Mouse (Mus musculus) lung, postnatal 14 days (tissue): Measurements from ENCODE around the gene Zfp628.
A peak's percentile ranks its signal among the peaks of the same experiment; 100 is the strongest.

ENCODE experiments used
- DNase-seq: peaks from one replicate; pipeline ENCODE4 v3.0.0; 2021

Gene Zfp628

GRCm38 (mm10) chr7:4919096-4919495 lies 4.1 kb downstream of the Zfp628 start:
- no peak for DNase-seq

GRCm38 (mm10) chr7:4919971-4920370 lies 5.0 kb downstream of the Zfp628 start:
- DNase-seq = no peak

GRCm38 (mm10) chr7:4920496-4920895 lies 5.5 kb downstream of the Zfp628 start:
- DNase-seq = no peak

GRCm38 (mm10) chr7:4920976-4921823 lies 6.2 kb downstream of the Zfp628 start:
- DNase-seq = no peak

- DNase-seq = no peak
These were observed 6.9 kb downstream of the Zfp628 start, which contains the start of gene Nat14 for GRCm38 (mm10) chr7:4921824-4922482. Nat14 (plus strand) TSS chr7:4922028.

GRCm38 (mm10) chr7:4922508-4922907 lies 7.5 kb downstream of the Zfp628 start:
- peak; percentile 59 for DNase-seq

- DNase-seq = no peak
These were observed 8.0 kb downstream of the Zfp628 start for GRCm38 (mm10) chr7:4922931-4923565.

- peak; percentile 41 for DNase-seq
These were observed 8.8 kb downstream of the Zfp628 start for GRCm38 (mm10) chr7:4923586-4924364.

- DNase-seq = no peak
These were observed 9.5 kb downstream of the Zfp628 start for GRCm38 (mm10) chr7:4924483-4924882.

- DNase-seq = peak; percentile 50
These were observed 9.9 kb downstream of the Zfp628 start for GRCm38 (mm10) chr7:4924891-4925301.

GRCm38 (mm10) chr7:4925441-4926381 lies 10.7 kb downstream of the Zfp628 start, which contains the start of gene Ssc5d:
Ssc5d (plus strand) TSS chr7:4925785.
- peak; percentile 51 for DNase-seq

GRCm38 (mm10) chr7:4926849-4927248 lies 11.8 kb downstream of the Zfp628 start:
- no peak for DNase-seq

GRCm38 (mm10) chr7:4927711-4928110 lies 12.7 kb downstream of the Zfp628 start:
- no peak for DNase-seq

- no peak for DNase-seq
These were observed 13.3 kb downstream of the Zfp628 start for GRCm38 (mm10) chr7:4928323-4928722.

- no peak for DNase-seq
These were observed 18.1 kb downstream of the Zfp628 start for GRCm38 (mm10) chr7:4933103-4933502.

GRCm38 (mm10) chr7:4934160-4934914 lies 19.3 kb downstream of the Zfp628 start:
- no peak for DNase-seq

- no peak for DNase-seq
These were observed 21.8 kb downstream of the Zfp628 start for GRCm38 (mm10) chr7:4936832-4937231.

GRCm38 (mm10) chr7:4937392-4937791 lies 22.4 kb downstream of the Zfp628 start:
- no peak for DNase-seq

- DNase-seq = peak; percentile 87
These were observed 23.4 kb downstream of the Zfp628 start for GRCm38 (mm10) chr7:4938456-4938855.

- peak; percentile 89 for DNase-seq
These were observed 25.1 kb downstream of the Zfp628 start for GRCm38 (mm10) chr7:4940068-4940479.

GRCm38 (mm10) chr7:4942673-4943072 lies 27.7 kb downstream of the Zfp628 start:
- no peak for DNase-seq
